Mouse (Mus musculus) MEL (cell line): Measurements from ENCODE around the gene Tbx3. TPM values are rescaled to one million over a fixed set of nuclear protein-coding genes. Genes with fewer than 3 reads are reported as not detected.

Experiments
- DNase-seq: peaks from one replicate; pipeline ENCODE4 v3.0.0; 2011; ENCODE audit warnings: low read depth, low spot score
- H3K27ac ChIP-seq: 2 replicates; pipeline ENCODE4 v1.5.1; 2012; ENCODE audit warnings: low read depth, mild to moderate bottlenecking, control low read depth, low read length, moderate library complexity; ENCODE audit not compliant: control insufficient read depth
- H3K27me3 ChIP-seq, 2 experiments: fragments of 150-350 bp in 1 of 2; sonication (generic) in 1 of 2; 2 replicates each; pipeline ENCODE4 v1.6.1; 2012; ENCODE audit warnings: low read length in 2 of 2, mild to moderate bottlenecking in 2 of 2, improper control_type of control experiment in 1 of 2, moderate library complexity in 1 of 2; ENCODE audit not compliant: insufficient read depth in 2 of 2, control insufficient read depth in 1 of 2
- H3K36me3 ChIP-seq, 2 experiments: 2 replicates each; pipeline ENCODE4 v1.6.1; 2012 to 2014; ENCODE audit warnings: low read length in 2 of 2, improper control_type of control experiment in 1 of 2, inconsistent platforms in 1 of 2, mild to moderate bottlenecking in 1 of 2; ENCODE audit not compliant: insufficient read depth in 2 of 2, control insufficient read depth in 1 of 2
- H3K4me1 ChIP-seq, 2 experiments: fragments of 150-350 bp in 1 of 2; sonication (generic) in 1 of 2; 2 replicates each; pipeline ENCODE4 v1.6.1; 2012; ENCODE audit warnings: low read length in 2 of 2, improper control_type of control experiment in 1 of 2, mild to moderate bottlenecking in 1 of 2; ENCODE audit not compliant: insufficient read depth in 2 of 2, control insufficient read depth in 1 of 2
- H3K4me3 ChIP-seq, 2 experiments: fragments of 150-350 bp in 1 of 2; sonication (generic) in 1 of 2; 2 replicates each; pipeline ENCODE4 v1.5.1; 2012; ENCODE audit warnings: low read depth in 2 of 2, low read length in 2 of 2, mild to moderate bottlenecking in 2 of 2, moderate library complexity in 2 of 2, control low read depth in 1 of 2, improper control_type of control experiment in 1 of 2; ENCODE audit not compliant: control insufficient read depth in 1 of 2, insufficient read depth in 1 of 2
- H3K79me2 ChIP-seq: 2 replicates; pipeline ENCODE4 v1.6.1; 2012; ENCODE audit warnings: mild to moderate bottlenecking, low read length, moderate library complexity; ENCODE audit not compliant: control insufficient read depth, poor library complexity, insufficient read depth
- H3K9ac ChIP-seq: 2 replicates; pipeline ENCODE4 v1.6.1; 2012; ENCODE audit warnings: low read depth, mild to moderate bottlenecking, control low read depth, low read length, moderate library complexity; ENCODE audit not compliant: control insufficient read depth, poor library complexity, severe bottlenecking
- H3K9me3 ChIP-seq: fragments of 150-350 bp; sonication (generic); replicated peaks from 2 replicates; pipeline ENCODE4 v1.6.1; 2012; ENCODE audit warnings: mild to moderate bottlenecking, low read length, improper control_type of control experiment, moderate library complexity; ENCODE audit not compliant: insufficient read depth
- CHD1 ChIP-seq: IDR thresholded peaks from 2 replicates; pipeline ENCODE4 v1.6.1; 2012; ENCODE audit warnings: low read depth, mild to moderate bottlenecking, inconsistent platforms, low read length, improper control_type of control experiment
- CTCF ChIP-seq, 3 experiments: IDR thresholded peaks in 2 of 3; conservative IDR thresholded peaks in 1 of 3; 2 replicates each; pipeline ENCODE4 v1.5.1; 2011 to 2012; ENCODE audit warnings: low read length in 3 of 3, low read depth in 2 of 3, mild to moderate bottlenecking in 2 of 3, improper control_type of control experiment in 1 of 3, inconsistent platforms in 1 of 3, mixed read lengths in 1 of 3, moderate library complexity in 1 of 3; ENCODE audit not compliant: control insufficient read depth in 1 of 3, insufficient read depth in 1 of 3, poor library complexity in 1 of 3, severe bottlenecking in 1 of 3
- E2F4 ChIP-seq: IDR thresholded peaks from 2 replicates; pipeline ENCODE4 v1.6.1; 2011; ENCODE audit warnings: low read depth, low read length, improper control_type of control experiment, borderline replicate concordance
- EP300 ChIP-seq, 2 experiments: IDR thresholded peaks; 2 replicates each; pipeline ENCODE4 v1.6.1; 2011; ENCODE audit warnings: improper control_type of control experiment in 2 of 2, low read length in 2 of 2, low read depth in 1 of 2, mild to moderate bottlenecking in 1 of 2
- ETS1 ChIP-seq: IDR thresholded peaks from 2 replicates; pipeline ENCODE4 v1.6.1; 2012; ENCODE audit warnings: low read depth, mild to moderate bottlenecking, inconsistent platforms, low read length, improper control_type of control experiment, moderate library complexity
- GABPA ChIP-seq: IDR thresholded peaks from 2 replicates; pipeline ENCODE4 v1.6.1; 2012; ENCODE audit warnings: low read depth, mild to moderate bottlenecking, inconsistent platforms, low read length, improper control_type of control experiment, moderate library complexity
- HCFC1 ChIP-seq: IDR thresholded peaks from 2 replicates; pipeline ENCODE4 v1.6.1; 2012; ENCODE audit warnings: low read depth, mild to moderate bottlenecking, inconsistent platforms, low read length, improper control_type of control experiment, moderate library complexity
- JUND ChIP-seq: IDR thresholded peaks from 2 replicates; pipeline ENCODE4 v1.6.1; 2011; ENCODE audit warnings: low read depth, mild to moderate bottlenecking, improper control_type of control experiment, low read length
- MAX ChIP-seq: IDR thresholded peaks from 2 replicates; pipeline ENCODE4 v1.6.1; 2011; ENCODE audit warnings: low read length, improper control_type of control experiment
- MAZ ChIP-seq: IDR thresholded peaks from 2 replicates; pipeline ENCODE4 v1.6.1; 2012; ENCODE audit warnings: low read depth, mild to moderate bottlenecking, inconsistent platforms, low read length, improper control_type of control experiment
- MEF2A ChIP-seq: IDR thresholded peaks from 2 replicates; pipeline ENCODE4 v1.6.1; 2014; ENCODE audit warnings: low read depth, mild to moderate bottlenecking, inconsistent platforms, low read length, improper control_type of control experiment; ENCODE audit not compliant: poor library complexity, insufficient replicate concordance, severe bottlenecking; ENCODE audit errors: extremely low read depth
- MYC ChIP-seq: IDR thresholded peaks from 2 replicates; pipeline ENCODE4 v1.6.1; 2011; ENCODE audit warnings: low read depth, mild to moderate bottlenecking, low read length, improper control_type of control experiment, moderate library complexity
- NELFE ChIP-seq: IDR thresholded peaks from 2 replicates; pipeline ENCODE4 v1.6.1; 2011; ENCODE audit warnings: low read depth, low read length, improper control_type of control experiment
- NRF1 ChIP-seq: IDR thresholded peaks from 2 replicates; pipeline ENCODE4 v1.6.1; 2014; ENCODE audit warnings: low read depth, mild to moderate bottlenecking, inconsistent platforms, low read length, improper control_type of control experiment, moderate library complexity; ENCODE audit not compliant: poor library complexity, insufficient read depth, severe bottlenecking
- POLR2AphosphoS2 ChIP-seq: IDR thresholded peaks from 2 replicates; pipeline ENCODE4 v1.6.1; 2011; ENCODE audit warnings: low read length, improper control_type of control experiment
- RAD21 ChIP-seq: IDR thresholded peaks from 2 replicates; pipeline ENCODE4 v1.6.1; 2011; ENCODE audit warnings: mild to moderate bottlenecking, low read depth, low read length, improper control_type of control experiment
- RCOR1 ChIP-seq: IDR thresholded peaks from 2 replicates; pipeline ENCODE4 v1.6.1; 2012; ENCODE audit warnings: low read depth, mild to moderate bottlenecking, inconsistent platforms, low read length, improper control_type of control experiment
- SMC3 ChIP-seq: IDR thresholded peaks from 2 replicates; pipeline ENCODE4 v1.6.1; 2011; ENCODE audit warnings: low read depth, low read length, improper control_type of control experiment
- TAL1 ChIP-seq: IDR thresholded peaks from 2 replicates; pipeline ENCODE4 v1.6.1; 2012; ENCODE audit warnings: mild to moderate bottlenecking, inconsistent platforms, low read length, moderate library complexity, mixed read lengths
- TBP ChIP-seq: IDR thresholded peaks from 2 replicates; pipeline ENCODE4 v1.8.0; 2011; ENCODE audit warnings: low read depth, low read length, improper control_type of control experiment
- UBTF ChIP-seq: IDR thresholded peaks from 2 replicates; pipeline ENCODE4 v1.6.1; 2012; ENCODE audit warnings: low read depth, mild to moderate bottlenecking, inconsistent platforms, low read length, improper control_type of control experiment, moderate library complexity, borderline replicate concordance; ENCODE audit not compliant: insufficient read depth
- USF1 ChIP-seq: IDR thresholded peaks from 2 replicates; pipeline ENCODE4 v1.6.1; 2014; ENCODE audit warnings: low read depth, mild to moderate bottlenecking, inconsistent platforms, low read length, improper control_type of control experiment, moderate library complexity
- USF2 ChIP-seq, 2 experiments: IDR thresholded peaks; 2 replicates each; pipeline ENCODE4 v1.6.1; 2011 to 2012; ENCODE audit warnings: improper control_type of control experiment in 2 of 2, low read length in 2 of 2, borderline replicate concordance in 1 of 2, inconsistent platforms in 1 of 2, low read depth in 1 of 2, mild to moderate bottlenecking in 1 of 2; ENCODE audit not compliant: insufficient read depth in 1 of 2
- ZKSCAN1 ChIP-seq: IDR thresholded peaks from 2 replicates; pipeline ENCODE4 v1.6.1; 2012; ENCODE audit warnings: low read depth, mild to moderate bottlenecking, inconsistent platforms, low read length, improper control_type of control experiment, moderate library complexity
- ZMIZ1 ChIP-seq: IDR thresholded peaks from 2 replicates; pipeline ENCODE4 v1.6.1; 2012; ENCODE audit warnings: low read depth, mild to moderate bottlenecking, inconsistent platforms, low read length, improper control_type of control experiment, moderate library complexity
- ZNF384 ChIP-seq: IDR thresholded peaks from 2 replicates; pipeline ENCODE4 v1.6.1; 2012; ENCODE audit warnings: low read depth, mild to moderate bottlenecking, inconsistent platforms, low read length, improper control_type of control experiment
- polyA plus RNA-seq, 2 experiments: library from polyadenylated mRNA; stranded (reverse) in 1 of 2; unstranded in 1 of 2; fragments of >175 nt in 1 of 2; fragments of >200 nt in 1 of 2; gene quantifications; 2 replicates each; pipeline versions ENCODE4 v1.2.1 to v1.2.4; 2012; ENCODE audit warnings: low replicate concordance in 2 of 2, low read depth in 1 of 2; ENCODE audit not compliant: insufficient read length in 2 of 2, insufficient read depth in 1 of 2, missing spikeins in 1 of 2
- total RNA-seq: library from RNA; depleted of rRNA; stranded (reverse); fragments of 300-350 nt; gene quantifications from 2 replicates; pipeline ENCODE4 v1.2.3, GENCODE M21; 2012

The Tbx3 gene
- total and polyA plus RNA-seq, 3 experiments = not detected

GRCm38 (mm10) chr5:119671965-119672347 lies 1.5 kb downstream of the Tbx3 start:
- H3K79me2 ChIP-seq = no peaks in the 10 kb centered on the region
- H3K4me1 ChIP-seq = no peaks in the 10 kb centered on the region
- H3K9me3 ChIP-seq = no peaks in the 10 kb centered on the region
- H3K27me3 ChIP-seq = no peaks in the 10 kb centered on the region
- TF ChIP-seq USF1 = no peak
- TF ChIP-seq ZKSCAN1 = no peak
- TF ChIP-seq GABPA = no peak
- no peak for TF ChIP-seq EP300 (IDR thresholded peaks at IDR 0.05; ENCODE audit: low read depth in 1 of 2, low read length in 2 of 2)
- no peak for TF ChIP-seq UBTF
- no peak for TF ChIP-seq TBP
- TF ChIP-seq JUND = no peak
- TF ChIP-seq MYC = no peak
- TF ChIP-seq MAX = no peak
- TF ChIP-seq HCFC1 = no peak
- TF ChIP-seq TAL1 = no peak
- no peak for TF ChIP-seq USF2 (IDR thresholded peaks at IDR 0.05; ENCODE audit: borderline replicate concordance in 1 of 2, insufficient read depth in 1 of 2, low read depth in 1 of 2, low read length in 2 of 2)
- TF ChIP-seq SMC3 = no peak
- TF ChIP-seq ZNF384 = no peak
- H3K4me3 ChIP-seq = no peak overlapping the region
- DNase-seq = no peak
- no peak overlapping the region for H3K27ac ChIP-seq
- H3K9ac ChIP-seq = no peak overlapping the region
- H3K36me3 ChIP-seq = no peaks in the 10 kb centered on the region

- no peak overlapping the region for H3K27ac ChIP-seq
- no peak overlapping the region for H3K9ac ChIP-seq
- H3K9me3 ChIP-seq = no peaks in the 10 kb centered on the region
- H3K27me3 ChIP-seq = no peaks in the 10 kb centered on the region
- H3K4me3 ChIP-seq = no peak overlapping the region
- no peaks in the 10 kb centered on the region for H3K79me2 ChIP-seq
- TF ChIP-seq HCFC1 = no peak
- no peak for TF ChIP-seq NRF1
- no peak for TF ChIP-seq ZMIZ1
- TF ChIP-seq POLR2AphosphoS2 = no peak
- no peak for TF ChIP-seq ZKSCAN1
- no peak for TF ChIP-seq ZNF384
- no peak for TF ChIP-seq RAD21
- no peak for TF ChIP-seq E2F4
- TF ChIP-seq USF1 = no peak
- no peak for TF ChIP-seq NELFE
- no peak for TF ChIP-seq CHD1
- no peak for TF ChIP-seq ETS1
- TF ChIP-seq MEF2A = no peak
- TF ChIP-seq MAZ = no peak
- TF ChIP-seq CTCF (IDR thresholded peaks at IDR 0.05 in 2 of 3, conservative IDR thresholded peaks at IDR 0.05 in 1 of 3; ENCODE audit: control insufficient read depth in 1 of 3, insufficient read depth in 1 of 3, low read depth in 2 of 3, low read length in 3 of 3, poor library complexity in 1 of 3, severe bottlenecking in 1 of 3) = no peak
- TF ChIP-seq UBTF = no peak
- TF ChIP-seq GABPA = no peak
- no peak for TF ChIP-seq RCOR1
- no peak for TF ChIP-seq USF2 (IDR thresholded peaks at IDR 0.05; ENCODE audit: borderline replicate concordance in 1 of 2, insufficient read depth in 1 of 2, low read depth in 1 of 2, low read length in 2 of 2)
- no peak for DNase-seq
- H3K36me3 ChIP-seq = no peaks in the 10 kb centered on the region
- H3K4me1 ChIP-seq = no peaks in the 10 kb centered on the region
Measured at GRCm38 (mm10) chr5:119672348-119672983, 2.0 kb downstream of the Tbx3 start.
